Mouse (Mus musculus) stomach, postnatal 0 days (tissue): Measurements from ENCODE around the gene Cma2. TPM values are rescaled to one million over a fixed set of nuclear protein-coding genes. Genes with fewer than 3 reads are reported as not detected.
A peak's percentile ranks its signal among the peaks of the same experiment; 100 is the strongest.
"Not testable (repeated sequence)": the region's sequence is repeated elsewhere in the genome, so short reads cannot be mapped to it uniquely, and the experiment has no call there.

Experiments used
- ATAC-seq: fragments of 200-750 bp; cut with Nextera tagmentation; 2 replicates; pipeline ENCODE4 v1.8.0; 2017; ENCODE audit not compliant: low FRiP score, low TSS enrichment
- DNase-seq: peaks from one replicate; pipeline ENCODE4 v3.0.0-alpha.2; 2016; ENCODE audit warnings: low spot score
- H3K27ac ChIP-seq: fragments of 300-500 bp; sonication (generic); replicated peaks from 2 replicates; pipeline ENCODE4 v1.5.1; 2014; ENCODE audit warnings: mild to moderate bottlenecking, control low read depth
- H3K27me3 ChIP-seq: fragments of 300-500 bp; sonication (generic); 2 replicates; pipeline ENCODE4 v1.6.1; 2014; ENCODE audit warnings: low read length; ENCODE audit not compliant: control insufficient read depth, insufficient read depth
- H3K36me3 ChIP-seq: fragments of 300-500 bp; sonication (generic); 2 replicates; pipeline ENCODE4 v1.6.1; 2014; ENCODE audit warnings: low read length, mixed read lengths; ENCODE audit not compliant: control insufficient read depth, insufficient read depth
- H3K4me1 ChIP-seq: fragments of 300-500 bp; sonication (generic); replicated peaks from 2 replicates; pipeline ENCODE4 v1.6.1; 2014; ENCODE audit warnings: antibody characterized with exemption; ENCODE audit not compliant: control insufficient read depth, insufficient read depth
- H3K4me2 ChIP-seq: fragments of 300-500 bp; sonication (generic); replicated peaks from 2 replicates; pipeline ENCODE4 v1.6.1; 2014; ENCODE audit warnings: low read depth, mild to moderate bottlenecking, control low read depth, moderate library complexity
- H3K4me3 ChIP-seq: fragments of 300-500 bp; sonication (generic); 2 replicates; pipeline ENCODE4 v1.5.1; 2014; ENCODE audit warnings: low read depth, low read length, control low read depth
- H3K9ac ChIP-seq: fragments of 300-500 bp; sonication (generic); 2 replicates; pipeline ENCODE4 v1.6.1; 2014; ENCODE audit warnings: mild to moderate bottlenecking, low read length, control low read depth, mixed read lengths
- H3K9me3 ChIP-seq: fragments of 300-500 bp; sonication (generic); 2 replicates; pipeline ENCODE4 v1.6.1; 2016; ENCODE audit warnings: low read length; ENCODE audit not compliant: control insufficient read depth
- CTCF ChIP-seq: IDR thresholded peaks from 2 replicates; pipeline ENCODE4 v1.5.1; 2016; ENCODE audit warnings: antibody characterized with exemption, low read depth, mild to moderate bottlenecking, moderate library complexity
- EP300 ChIP-seq: optimal IDR thresholded peaks from 2 replicates; pipeline ENCODE3; 2016; ENCODE audit warnings: antibody characterized with exemption
- WGBS: fragments of 180-500 bp; shearing (Covaris S2); extraction: QIAGEN DNeasy Blood & Tissue Kit; methylation state at CpG from one replicate; pipeline ENCODE4 v1.1.7; 2014; 5-methylcytosine and 5-hydroxymethylcytosine counted together
- polyA plus RNA-seq: library from polyadenylated mRNA; unstranded; fragments of >200 nt; fragmentation: Nextera tagmentation; extraction: Ambion mirVana; gene quantifications from 2 replicates; pipeline ENCODE4 v1.2.1, GENCODE M21; 2015

The Cma2 gene
- polyA plus RNA-seq, 1 experiment from 2014 or later = not detected

- no peaks in the 10 kb centered on the region for H3K9me3 ChIP-seq
- ATAC-seq = no peak
- H3K4me3 ChIP-seq = no peak overlapping the region
- DNase-seq = peak; percentile 11
- no peaks in the 10 kb centered on the region for H3K27me3 ChIP-seq
- no peak overlapping the region for H3K4me2 ChIP-seq
- no peak overlapping the region for H3K27ac ChIP-seq
- H3K4me1 ChIP-seq = no peaks in the 10 kb centered on the region
- TF ChIP-seq EP300 (no peak), CTCF (no peak)
- H3K9ac ChIP-seq = no peak overlapping the region
- WGBS = 43% methylated on average over 2 of the region's 2 CpGs
- no peaks in the 10 kb centered on the region for H3K36me3 ChIP-seq
These were observed 4.4 kb upstream of the Cma2 start for GRCm38 (mm10) chr14:55946269-55946969.

GRCm38 (mm10) chr14:55963263-55963662 lies 12.5 kb downstream of the Cma2 start:
- no peaks in the 10 kb centered on the region for H3K36me3 ChIP-seq
- TF ChIP-seq EP300 (no peak), CTCF (no peak)
- DNase-seq = no peak
- WGBS = 0% methylated on average over 1 of the region's 1 CpGs
- no peak overlapping the region for H3K4me2 ChIP-seq
- H3K4me3 ChIP-seq = no peak overlapping the region
- no peak for ATAC-seq
- no peaks in the 10 kb centered on the region for H3K9me3 ChIP-seq
- no peak overlapping the region for H3K27ac ChIP-seq
- no peaks in the 10 kb centered on the region for H3K27me3 ChIP-seq
- no peak overlapping the region for H3K9ac ChIP-seq
- no peaks in the 10 kb centered on the region for H3K4me1 ChIP-seq

GRCm38 (mm10) chr14:55963900-55964299 lies 13.1 kb downstream of the Cma2 start:
- H3K4me1 ChIP-seq, H3K36me3 ChIP-seq, DNase-seq, H3K27ac ChIP-seq, H3K4me3 ChIP-seq, H3K9me3 ChIP-seq, H3K9ac ChIP-seq, H3K27me3 ChIP-seq, ATAC-seq, H3K4me2 ChIP-seq: not testable (repeated sequence)
- WGBS = 64% methylated on average over 2 of the region's 2 CpGs
- TF ChIP-seq CTCF = peak; percentile 39

- not testable (repeated sequence) for H3K36me3 ChIP-seq, DNase-seq, H3K4me2 ChIP-seq, H3K4me1 ChIP-seq, H3K27me3 ChIP-seq, H3K4me3 ChIP-seq, H3K9me3 ChIP-seq, H3K27ac ChIP-seq, ATAC-seq, H3K9ac ChIP-seq
- 68% methylated on average over 1 of the region's 3 CpGs for WGBS
These were observed 36.7 kb downstream of the Cma2 start for GRCm38 (mm10) chr14:55987464-55987863.

- H3K4me2 ChIP-seq = no peak overlapping the region
- H3K9ac ChIP-seq = no peak overlapping the region
- ATAC-seq (no peak), DNase-seq (no peak)
- 63% methylated on average over 3 of the region's 3 CpGs for WGBS
- no peaks in the 10 kb centered on the region for H3K36me3 ChIP-seq
- H3K27me3 ChIP-seq = no peaks in the 10 kb centered on the region
- H3K9me3 ChIP-seq = no peaks in the 10 kb centered on the region
- H3K4me1 ChIP-seq = no peaks in the 10 kb centered on the region
- no peak overlapping the region for H3K27ac ChIP-seq
- H3K4me3 ChIP-seq = no peak overlapping the region
- TF ChIP-seq EP300 (no peak), CTCF (no peak)
These were observed 62.4 kb downstream of the Cma2 start for GRCm38 (mm10) chr14:56013147-56013546.

- 88% methylated on average over 2 of the region's 2 CpGs for WGBS
- Histone ChIP-seq H3K4me1 (no peaks in the 10 kb centered on the region), H3K9ac (no peak overlapping the region), H3K4me3 (no peak overlapping the region), H3K36me3 (no peaks in the 10 kb centered on the region), H3K4me2 (no peak overlapping the region), H3K27ac (no peak overlapping the region), H3K27me3 (no peaks in the 10 kb centered on the region), H3K9me3 (no peaks in the 10 kb centered on the region)
- DNase-seq = no peak
- no peak for TF ChIP-seq EP300
- TF ChIP-seq CTCF = no peak
- no peak for ATAC-seq
These were observed 63.1 kb downstream of the Cma2 start for GRCm38 (mm10) chr14:56013924-56014323.

GRCm38 (mm10) chr14:56017671-56018070 lies 66.9 kb downstream of the Cma2 start, which contains the start of gene Mcpt1:
Mcpt1 (plus strand) TSS chr14:56017971.
- H3K4me1 ChIP-seq, ATAC-seq, H3K9ac ChIP-seq, H3K36me3 ChIP-seq, H3K27me3 ChIP-seq, H3K27ac ChIP-seq, H3K4me2 ChIP-seq, H3K4me3 ChIP-seq, H3K9me3 ChIP-seq, DNase-seq: not testable (repeated sequence)
- 67% methylated on average over 3 of the region's 3 CpGs for WGBS
